Mouse (Mus musculus) myocyte (in vitro differentiated cells): Measurements from ENCODE around the gene B430306N03Rik. TPM values are rescaled to one million over a fixed set of nuclear protein-coding genes. Genes with fewer than 3 reads are reported as not detected.

Source experiments
- H3K27me3 ChIP-seq: one replicate; pipeline ENCODE4 v1.6.1; 2011; ENCODE audit not compliant: control insufficient read depth, insufficient read depth, insufficient read length
- H3K36me3 ChIP-seq: one replicate; pipeline ENCODE4 v1.6.1; 2011; ENCODE audit not compliant: control insufficient read depth, insufficient read depth
- H3K4me2 ChIP-seq: one replicate; pipeline ENCODE4 v1.6.1; 2011; ENCODE audit warnings: low read depth, control low read depth
- H3K4me3 ChIP-seq: one replicate; pipeline ENCODE4 v1.5.1; 2011; ENCODE audit warnings: mild to moderate bottlenecking, control low read depth, moderate library complexity
- H3K79me2 ChIP-seq: one replicate; pipeline ENCODE4 v1.6.1; 2011; ENCODE audit not compliant: control insufficient read depth, insufficient read depth
- H3ac ChIP-seq: one replicate; pipeline ENCODE4 v1.6.1; 2011; ENCODE audit not compliant: control insufficient read depth, insufficient read length
- CEBPB ChIP-seq: IDR thresholded peaks from 2 replicates; pipeline ENCODE4 v1.6.1; 2011; ENCODE audit warnings: mild to moderate bottlenecking, moderate library complexity; ENCODE audit not compliant: poor library complexity, insufficient read depth, severe bottlenecking
- E2F4 ChIP-seq: IDR thresholded peaks from one replicate; pipeline ENCODE4 v1.6.1; 2011; ENCODE audit warnings: mild to moderate bottlenecking, control low read depth, moderate library complexity; ENCODE audit not compliant: insufficient read depth
- MAX ChIP-seq: IDR thresholded peaks from one replicate; pipeline ENCODE4 v1.6.1; 2011; ENCODE audit warnings: low read depth, mild to moderate bottlenecking, control low read depth
- MYOD1 ChIP-seq, 3 experiments: IDR thresholded peaks; one replicate each; pipeline ENCODE4 v1.6.1; 2011; ENCODE audit warnings: control low read depth in 2 of 3, low read depth in 2 of 3, mild to moderate bottlenecking in 2 of 3, moderate library complexity in 1 of 3; ENCODE audit not compliant: insufficient read length in 2 of 3, control insufficient read depth in 1 of 3
- MYOG ChIP-seq, 3 experiments: IDR thresholded peaks; one replicate each; pipeline ENCODE4 v1.6.1; 2011; ENCODE audit warnings: control low read depth in 2 of 3, low read depth in 2 of 3, mild to moderate bottlenecking in 2 of 3; ENCODE audit not compliant: insufficient read length in 2 of 3, control insufficient read depth in 1 of 3, insufficient read depth in 1 of 3
- POLR2A ChIP-seq: IDR thresholded peaks from one replicate; pipeline ENCODE4 v1.6.1; 2011; ENCODE audit warnings: low read depth, mild to moderate bottlenecking, control low read depth, moderate library complexity; ENCODE audit not compliant: insufficient read length
- POLR2AphosphoS2 ChIP-seq: IDR thresholded peaks from one replicate; pipeline ENCODE4 v1.6.1; 2011; ENCODE audit warnings: low read depth, control low read depth; ENCODE audit not compliant: insufficient read length
- REST ChIP-seq: IDR thresholded peaks from one replicate; pipeline ENCODE4 v1.6.1; 2011; ENCODE audit warnings: mild to moderate bottlenecking, control low read depth, moderate library complexity; ENCODE audit not compliant: insufficient read depth, insufficient read length
- SRF ChIP-seq: IDR thresholded peaks from one replicate; pipeline ENCODE4 v1.6.1; 2011; ENCODE audit warnings: low read depth; ENCODE audit not compliant: control insufficient read depth, insufficient read length
- TCF12 ChIP-seq: IDR thresholded peaks from one replicate; pipeline ENCODE4 v1.6.1; 2011; ENCODE audit warnings: mild to moderate bottlenecking, control low read depth; ENCODE audit not compliant: poor library complexity, insufficient read depth, severe bottlenecking
- TCF3 ChIP-seq: IDR thresholded peaks from one replicate; pipeline ENCODE4 v1.6.1; 2011; ENCODE audit warnings: low read depth, control low read depth; ENCODE audit not compliant: insufficient read length
- USF1 ChIP-seq: IDR thresholded peaks from one replicate; pipeline ENCODE4 v1.6.1; 2011; ENCODE audit warnings: low read depth, mild to moderate bottlenecking, control low read depth, moderate library complexity
- polyA plus RNA-seq: library from polyadenylated mRNA; unstranded; fragments of >200 nt; fragmentation: generic; extraction: Trizol; gene quantifications from one replicate; pipeline ENCODE4 v1.2.1, GENCODE M21; 2012; ENCODE audit warnings: missing spikeins

B430306N03Rik gene
- polyA plus RNA-seq, 1 experiment, result not detected

- Histone ChIP-seq H3K79me2 (no peaks in the 10 kb centered on the region), H3K27me3 (no peaks in the 10 kb centered on the region), H3ac (no peak overlapping the region), H3K4me3 (no peak overlapping the region), H3K36me3 (no peaks in the 10 kb centered on the region), H3K4me2 (no peak overlapping the region)
- TF ChIP-seq POLR2A, result no peak
- TF ChIP-seq POLR2AphosphoS2, result no peak
- TF ChIP-seq MAX, result no peak
- no peak for TF ChIP-seq E2F4
- TF ChIP-seq USF1, result no peak
- TF ChIP-seq TCF12, result no peak
- no peak for TF ChIP-seq MYOD1 (IDR thresholded peaks at IDR 0.05; ENCODE audit: control insufficient read depth in 1 of 3, insufficient read length in 2 of 3, low read depth in 2 of 3)
- TF ChIP-seq SRF, result no peak
- TF ChIP-seq REST, result no peak
- no peak for TF ChIP-seq MYOG (IDR thresholded peaks at IDR 0.05; ENCODE audit: control insufficient read depth in 1 of 3, insufficient read depth in 1 of 3, insufficient read length in 2 of 3, low read depth in 2 of 3)
- no peak for TF ChIP-seq CEBPB
- no peak for TF ChIP-seq TCF3
These were observed 37.6 kb upstream of the B430306N03Rik start for GRCm38 (mm10) chr17:48278381-48278780.

- H3K4me2 ChIP-seq, result no peak overlapping the region
- no peaks in the 10 kb centered on the region for H3K79me2 ChIP-seq
- no peaks in the 10 kb centered on the region for H3K27me3 ChIP-seq
- no peak for TF ChIP-seq POLR2A
- no peak for TF ChIP-seq MYOG (IDR thresholded peaks at IDR 0.05; ENCODE audit: control insufficient read depth in 1 of 3, insufficient read depth in 1 of 3, insufficient read length in 2 of 3, low read depth in 2 of 3)
- no peak for TF ChIP-seq E2F4
- TF ChIP-seq USF1, result no peak
- TF ChIP-seq MAX, result no peak
- TF ChIP-seq POLR2AphosphoS2, result no peak
- TF ChIP-seq TCF3, result no peak
- no peak for TF ChIP-seq SRF
- no peak for TF ChIP-seq REST
- TF ChIP-seq CEBPB, result no peak
- TF ChIP-seq MYOD1 (IDR thresholded peaks at IDR 0.05; ENCODE audit: control insufficient read depth in 1 of 3, insufficient read length in 2 of 3, low read depth in 2 of 3), result no peak
- H3ac ChIP-seq, result no peak overlapping the region
- H3K36me3 ChIP-seq, result no peaks in the 10 kb centered on the region
- H3K4me3 ChIP-seq, result no peak overlapping the region
These were observed 36.9 kb upstream of the B430306N03Rik start for GRCm38 (mm10) chr17:48279002-48279401.

GRCm38 (mm10) chr17:48280943-48281738 is 34.8 kb upstream of the B430306N03Rik start:
- H3K4me2 ChIP-seq, result no peak overlapping the region
- no peak overlapping the region for H3K4me3 ChIP-seq
- H3K36me3 ChIP-seq, result no peaks in the 10 kb centered on the region
- H3K79me2 ChIP-seq, result no peaks in the 10 kb centered on the region
- H3ac ChIP-seq, result no peak overlapping the region
- no peaks in the 10 kb centered on the region for H3K27me3 ChIP-seq
- TF ChIP-seq POLR2A, result no peak
- no peak for TF ChIP-seq USF1
- no peak for TF ChIP-seq POLR2AphosphoS2
- TF ChIP-seq TCF3, result no peak
- TF ChIP-seq TCF12, result no peak
- no peak for TF ChIP-seq SRF
- TF ChIP-seq MYOG (IDR thresholded peaks at IDR 0.05; ENCODE audit: control insufficient read depth in 1 of 3, insufficient read depth in 1 of 3, insufficient read length in 2 of 3, low read depth in 2 of 3), result no peak
- no peak for TF ChIP-seq MAX
- no peak for TF ChIP-seq MYOD1 (IDR thresholded peaks at IDR 0.05; ENCODE audit: control insufficient read depth in 1 of 3, insufficient read length in 2 of 3, low read depth in 2 of 3)

- Histone ChIP-seq H3K27me3 (no peaks in the 10 kb centered on the region), H3ac (no peak overlapping the region), H3K36me3 (no peaks in the 10 kb centered on the region), H3K79me2 (no peaks in the 10 kb centered on the region), H3K4me3 (no peak overlapping the region), H3K4me2 (no peak overlapping the region)
- no peak for TF ChIP-seq TCF3
- no peak for TF ChIP-seq REST
- no peak for TF ChIP-seq POLR2A
These were observed 34.2 kb upstream of the B430306N03Rik start for GRCm38 (mm10) chr17:48281739-48282085.

GRCm38 (mm10) chr17:48286765-48287164 is 29.2 kb upstream of the B430306N03Rik start:
- Histone ChIP-seq H3K27me3 (no peaks in the 10 kb centered on the region), H3K79me2 (no peaks in the 10 kb centered on the region), H3K4me3 (no peak overlapping the region), H3K4me2 (no peak overlapping the region), H3K36me3 (no peaks in the 10 kb centered on the region), H3ac (no peak overlapping the region)
- TF ChIP-seq MAX, result no peak
- no peak for TF ChIP-seq SRF
- TF ChIP-seq POLR2A, result no peak
- TF ChIP-seq TCF3, result no peak
- TF ChIP-seq REST, result no peak
